Mouse (Mus musculus) duodenum, adult 2 months (tissue): ENCODE results near the gene Stx18. TPM values are rescaled to one million over a fixed set of nuclear protein-coding genes. Genes with fewer than 3 reads are reported as not detected.

Experiments used
- polyA plus RNA-seq: library from polyadenylated mRNA; depleted of rRNA; stranded (reverse); fragments of >200 nt; gene quantifications from 2 replicates; pipeline ENCODE4 v1.2.3, GENCODE M21; 2012; ENCODE audit warnings: low replicate concordance; rRNA removed

Stx18 gene
- 9.5 and 11.3 TPM in 2 replicates for polyA plus RNA-seq

DNA sequence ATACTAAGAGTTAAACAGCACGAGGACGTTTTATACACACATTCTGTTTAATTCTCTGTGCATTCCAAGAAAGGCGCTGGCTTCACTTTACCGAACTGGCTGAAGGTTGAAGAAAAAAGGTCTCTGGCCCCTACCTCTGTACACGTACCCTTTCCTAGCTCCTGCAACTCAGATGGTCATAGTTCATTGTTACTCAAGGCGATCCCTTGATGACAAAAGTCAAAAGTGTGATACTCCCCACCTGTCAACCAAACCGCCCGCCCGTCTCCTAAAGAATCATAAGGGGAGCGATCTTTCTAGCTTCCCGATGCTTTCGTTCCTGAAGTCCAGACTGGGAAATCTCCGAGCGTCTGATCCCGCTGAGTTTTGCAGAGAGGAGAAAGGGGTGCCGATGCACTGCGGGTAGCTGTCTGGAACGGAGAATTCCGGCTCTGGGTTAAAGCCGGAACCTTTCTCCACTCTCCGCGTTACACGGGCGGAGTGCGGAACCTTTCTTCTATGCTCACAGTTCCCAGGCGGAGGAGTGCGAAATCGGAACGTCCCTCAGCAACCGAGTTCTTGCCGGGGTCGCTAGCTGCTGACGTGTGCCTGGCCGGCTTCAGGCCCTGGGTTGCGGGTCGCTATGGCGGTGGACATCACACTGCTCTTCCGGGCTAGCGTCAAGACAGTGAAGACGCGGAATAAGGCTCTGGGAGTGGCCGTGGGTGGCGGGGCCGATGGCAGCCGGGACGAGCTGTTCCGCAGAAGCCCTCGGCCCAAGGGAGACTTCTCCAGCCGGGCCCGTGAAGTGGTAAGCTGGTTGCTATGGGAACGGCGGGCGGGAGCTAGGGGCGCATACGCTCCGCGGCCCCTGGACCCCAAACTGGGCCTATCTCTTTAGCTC lies at the start of gene Stx18:
Gene Stx18 (plus strand): TSS at position 33 of the 883 bp plus-strand sequence.

DNA sequence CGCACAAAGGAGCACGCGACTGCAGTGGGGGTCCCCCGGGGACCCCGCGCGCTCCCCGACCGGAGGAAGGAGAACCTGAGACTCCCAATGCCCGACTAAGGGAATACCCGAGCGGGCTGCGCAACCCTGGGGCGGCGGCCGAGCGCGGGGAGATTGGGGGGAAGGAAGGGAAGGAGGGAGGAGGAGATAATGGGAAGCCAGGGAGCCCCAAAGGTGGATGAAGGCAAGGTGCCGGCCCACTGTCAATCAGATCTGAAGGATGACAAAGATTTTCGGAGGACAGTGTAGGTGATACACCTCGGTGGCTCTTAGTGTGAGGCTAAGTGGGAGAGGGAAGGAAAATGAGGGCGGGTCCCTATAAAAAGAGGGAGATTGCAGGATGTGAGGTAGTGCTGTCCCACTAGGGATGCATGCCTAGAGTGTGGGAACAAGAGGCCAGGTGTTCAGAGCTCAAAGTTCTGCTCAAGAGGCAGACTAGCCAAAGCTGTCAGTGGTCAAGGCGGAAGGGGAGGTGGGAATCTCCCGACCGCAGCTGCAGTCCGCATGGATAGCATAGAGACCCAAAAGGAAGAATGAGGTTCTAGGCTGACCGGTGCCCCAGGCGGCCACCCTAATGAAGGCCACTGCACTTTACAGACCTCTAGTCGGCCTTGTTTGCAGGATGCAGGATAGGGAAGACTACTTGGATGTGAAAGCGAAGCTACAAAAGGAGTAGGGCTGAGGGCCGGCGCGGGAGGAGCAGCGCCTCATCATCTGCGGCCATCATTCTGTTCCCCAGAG lies 121.3 kb downstream of the Stx18 start, which contains the start of gene Nsg1:
Gene Nsg1 (minus strand): TSS at position 274 of the 780 bp plus-strand sequence.

Other genes with a start within 250 kb of the Stx18 start
- 0.63 and 1.7 TPM in 2 replicates for gene Msx1, start 214.2 kb upstream of the Stx18 start, polyA plus RNA-seq
- gene Nsg1, start 121.2 kb downstream of the Stx18 start, polyA plus RNA-seq = 4.4 and 5.9 TPM in 2 replicates
- 7.0 and 8.4 TPM in 2 replicates for gene Zbtb49, start 181.7 kb downstream of the Stx18 start, polyA plus RNA-seq
- 0.41 and 1.7 TPM in 2 replicates for gene Lyar, start 181.7 kb downstream of the Stx18 start, polyA plus RNA-seq
- 13.9 and 20.8 TPM in 2 replicates for gene Tmem128, start 221.4 kb downstream of the Stx18 start, polyA plus RNA-seq
- not detected in 2 replicates for gene Otop1, start 237.2 kb downstream of the Stx18 start, polyA plus RNA-seq